Mouse (Mus musculus) testis, adult 10 weeks (tissue): ENCODE results near the gene Cry1. TPM values are rescaled to one million over a fixed set of nuclear protein-coding genes. Genes with fewer than 3 reads are reported as not detected.

ENCODE experiments used
- polyA plus RNA-seq: library from polyadenylated mRNA; stranded (reverse); fragments of 350-450 nt; fragmentation: Illumina TruSeq; extraction: RNeasy Lipid Tissue Mini Kit (QIAGEN cat#74804); gene quantifications from one replicate; pipeline ENCODE4 v1.2.3, GENCODE M21; 2014; ENCODE audit warnings: low read depth, low replicate concordance

Cry1 gene
- polyA plus RNA-seq: 38.3 TPM

GRCm38 (mm10) chr10:85184964-85185608 lies at the start of gene Cry1:
Cry1 (minus strand) TSS chr10:85185064.

GRCm38 (mm10) chr10:85127395-85128287 lies 57.2 kb downstream of the Cry1 start, which contains the start of gene Mterf2:
Mterf2 (minus strand) TSS chr10:85128027.

GRCm38 (mm10) chr10:85102247-85103084 lies 82.4 kb downstream of the Cry1 start, which contains the start of the genes Fhl4 and Tmem263:
Fhl4 (minus strand) TSS chr10:85102495.
Tmem263 (plus strand) TSS chr10:85102627.

Other genes starting within 250 kb of the Cry1 start
- 5,301 TPM for gene Fhl4, start 82.6 kb downstream of the Cry1 start, polyA plus RNA-seq
- gene Tmem263, start 82.4 kb downstream of the Cry1 start, polyA plus RNA-seq: 21.3 TPM
- gene Mterf2, start 57.0 kb downstream of the Cry1 start, polyA plus RNA-seq: 21.4 TPM
- 0.22 TPM for gene Btbd11, start 201.8 kb upstream of the Cry1 start, polyA plus RNA-seq